Mouse (Mus musculus) lung, embryonic 14.5 days (tissue): ENCODE measurements around the gene Kcnq4. TPM values are rescaled to one million over a fixed set of nuclear protein-coding genes. Genes with fewer than 3 reads are reported as not detected.
A peak's percentile ranks its signal among the peaks of the same experiment; 100 is the strongest.

ENCODE experiments used
- ATAC-seq: fragments of 200-750 bp; cut with Nextera tagmentation; 2 replicates; pipeline ENCODE4 v1.8.0; 2017; ENCODE audit warnings: mild to moderate bottlenecking, moderate TSS enrichment, moderate library complexity; ENCODE audit not compliant: insufficient read depth
- DNase-seq: peaks from one replicate; pipeline ENCODE4 v3.0.0-alpha.2; 2015
- H3K27ac ChIP-seq: fragments of 300-500 bp; sonication (generic); 2 replicates; pipeline ENCODE4 v1.5.1; 2014; ENCODE audit warnings: low read depth, mild to moderate bottlenecking, moderate library complexity
- H3K27me3 ChIP-seq: fragments of 300-500 bp; sonication (generic); 2 replicates; pipeline ENCODE4 v1.6.1; 2014; ENCODE audit warnings: low read length, control low read depth; ENCODE audit not compliant: insufficient read depth
- H3K36me3 ChIP-seq: fragments of 300-500 bp; sonication (generic); 2 replicates; pipeline ENCODE4 v1.6.1; 2014; ENCODE audit warnings: control low read depth; ENCODE audit not compliant: insufficient read depth
- H3K4me1 ChIP-seq: fragments of 300-500 bp; sonication (generic); 2 replicates; pipeline ENCODE4 v1.6.1; 2014; ENCODE audit warnings: antibody characterized with exemption, control low read depth; ENCODE audit not compliant: insufficient read depth
- H3K4me2 ChIP-seq: fragments of 300-500 bp; sonication (generic); 2 replicates; pipeline ENCODE4 v1.6.1; 2014; ENCODE audit warnings: mild to moderate bottlenecking
- H3K4me3 ChIP-seq: fragments of 300-500 bp; sonication (generic); 2 replicates; pipeline ENCODE4 v1.5.1; 2014; ENCODE audit warnings: low read depth, low read length
- H3K9ac ChIP-seq: fragments of 300-500 bp; sonication (generic); 2 replicates; pipeline ENCODE4 v1.6.1; 2014
- H3K9me3 ChIP-seq: fragments of 300-500 bp; sonication (generic); 2 replicates; pipeline ENCODE4 v1.6.1; 2016; ENCODE audit warnings: low read depth, low read length, control low read depth
- CTCF ChIP-seq: IDR thresholded peaks from 2 replicates; pipeline ENCODE4 v1.5.1; 2016; ENCODE audit warnings: antibody characterized with exemption, low read depth
- WGBS: fragments of 180-500 bp; shearing (Covaris S2); extraction: QIAGEN DNeasy Blood & Tissue Kit; methylation state at CpG from one replicate; pipeline ENCODE4 v1.1.7; 2014; 5-methylcytosine and 5-hydroxymethylcytosine counted together
- polyA plus RNA-seq: library from polyadenylated mRNA; unstranded; fragments of >200 nt; fragmentation: Nextera tagmentation; extraction: Ambion mirVana; gene quantifications from 2 replicates; pipeline ENCODE4 v1.2.1, GENCODE M21; 2014

Kcnq4 gene
- polyA plus RNA-seq, 1 experiment from 2014 or later: 4.5 TPM

DNA sequence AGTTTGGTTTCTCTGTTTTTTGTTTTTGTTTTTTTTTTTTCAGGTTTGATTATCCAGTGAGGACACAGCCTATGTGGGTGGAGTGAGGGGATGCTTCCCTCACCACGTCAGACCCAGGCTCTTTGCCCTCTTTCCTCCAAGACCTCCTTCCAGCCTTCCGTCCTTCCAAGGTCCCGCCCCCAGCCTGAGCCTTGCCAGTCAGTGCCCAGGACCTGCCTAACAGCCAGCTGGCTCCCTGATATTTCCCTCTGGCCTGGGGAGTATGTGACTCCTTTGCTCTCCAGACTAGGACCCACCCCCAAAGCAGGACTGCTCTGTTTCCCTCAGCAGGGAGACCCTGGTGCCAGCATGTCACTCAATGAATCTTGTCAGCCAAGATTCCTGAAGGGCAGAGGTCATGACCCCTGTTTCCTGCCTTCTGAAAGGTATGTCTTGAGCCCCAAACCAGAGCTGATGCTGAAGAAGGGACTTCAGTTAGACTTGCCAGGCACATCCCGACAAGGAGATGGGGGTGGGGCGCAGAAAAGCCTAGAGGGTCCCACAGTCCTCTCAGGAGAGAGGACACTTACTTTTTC, 22.8 kb downstream of the Kcnq4 start:
- Histone ChIP-seq H3K4me1 (peaks cover 9% of the 10 kb centered on the region; the same call in 1 of the 2 replicates), H3K9me3 (no peaks in the 10 kb centered on the region), H3K4me2 (no peak overlapping the region), H3K9ac (no peak overlapping the region), H3K27me3 (no peaks in the 10 kb centered on the region), H3K27ac (no peak overlapping the region), H3K4me3 (no peak overlapping the region), H3K36me3 (no peaks in the 10 kb centered on the region)
- ATAC-seq (no peak), DNase-seq (no peak)
- no peak for TF ChIP-seq CTCF
- WGBS: 53% methylated on average over 5 of the region's 5 CpGs

DNA sequence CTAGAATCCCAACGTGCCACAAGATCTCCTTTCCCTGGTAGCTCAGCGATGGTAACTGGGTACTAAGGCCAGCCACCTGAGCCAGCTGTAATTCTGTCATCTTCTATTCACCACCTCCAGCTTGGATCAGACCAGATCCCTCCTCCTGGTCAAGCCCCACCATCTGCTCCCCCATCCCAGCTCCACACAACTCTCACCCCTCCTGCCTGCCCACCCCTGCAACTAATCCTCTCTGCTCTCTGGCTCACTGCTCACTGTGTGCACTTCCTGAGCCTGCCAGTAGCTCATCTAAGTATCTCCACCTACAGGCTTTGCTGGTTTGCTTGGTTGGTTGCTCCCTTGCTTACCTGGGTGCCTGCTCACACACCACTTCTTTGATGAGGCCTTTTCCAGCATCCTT, 26.8 kb downstream of the Kcnq4 start:
- DNase-seq (no peak), ATAC-seq (no peak)
- no peak overlapping the region for H3K4me3 ChIP-seq
- TF ChIP-seq CTCF: no peak
- no peaks in the 10 kb centered on the region for H3K36me3 ChIP-seq
- H3K4me2 ChIP-seq: no peak overlapping the region
- H3K9ac ChIP-seq: no peak overlapping the region
- H3K27ac ChIP-seq: no peak overlapping the region
- peaks cover 12% of the 10 kb centered on the region; the same call in 1 of the 2 replicates for H3K27me3 ChIP-seq
- 62% methylated on average over 2 of the region's 2 CpGs for WGBS
- H3K9me3 ChIP-seq: no peaks in the 10 kb centered on the region
- no peaks in the 10 kb centered on the region for H3K4me1 ChIP-seq

DNA sequence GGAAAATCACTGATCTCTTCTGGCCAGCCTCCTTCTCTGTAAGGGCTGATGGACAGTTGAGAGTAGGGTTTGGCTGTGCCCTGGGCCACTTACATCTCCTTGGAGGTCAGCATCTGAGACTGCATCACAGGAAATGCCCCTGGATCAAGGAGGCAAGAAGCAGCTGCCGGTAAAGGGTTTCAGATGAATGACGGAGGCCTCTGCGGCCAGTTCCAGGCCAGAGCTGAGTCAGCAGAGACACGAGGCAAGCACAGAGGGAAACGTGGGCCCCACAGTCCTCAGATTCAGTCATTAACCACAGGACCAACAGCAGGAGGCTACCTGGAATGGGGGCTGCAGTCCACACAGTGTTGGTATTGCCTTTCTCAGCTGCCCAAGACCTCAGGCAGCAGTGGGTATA, 29.3 kb downstream of the Kcnq4 start:
- TF ChIP-seq CTCF: no peak
- Histone ChIP-seq H3K27me3 (peaks cover 13% of the 10 kb centered on the region; the same call in 1 of the 2 replicates), H3K4me1 (peaks cover 6% of the 10 kb centered on the region; the same call in 1 of the 2 replicates), H3K9me3 (no peaks in the 10 kb centered on the region), H3K27ac (no peak overlapping the region), H3K4me3 (no peak overlapping the region), H3K4me2 (no peak overlapping the region), H3K9ac (no peak overlapping the region), H3K36me3 (no peaks in the 10 kb centered on the region)
- DNase-seq (no peak), ATAC-seq (no peak)
- WGBS: 23% methylated on average over 5 of the region's 5 CpGs

DNA sequence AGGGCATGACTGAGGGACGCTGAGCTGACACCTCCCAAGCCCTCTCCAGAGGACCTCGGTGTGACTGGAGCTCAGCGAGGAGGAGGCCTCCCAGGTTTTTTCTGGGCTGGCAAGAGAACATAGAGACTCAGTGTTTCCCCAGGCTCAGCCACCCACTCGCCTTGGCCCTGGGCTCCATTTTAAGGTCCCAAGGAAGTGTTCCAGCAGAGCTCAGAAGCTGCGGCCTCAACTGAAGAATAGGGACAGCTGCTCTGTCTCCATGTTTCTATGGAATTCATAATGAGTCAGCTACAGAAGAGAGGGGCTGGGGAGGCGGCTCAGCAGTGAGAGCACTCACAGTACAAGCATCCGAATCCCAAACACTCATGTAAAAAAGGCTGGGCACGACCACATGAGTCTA, 30.8 kb downstream of the Kcnq4 start:
- peaks cover 13% of the 10 kb centered on the region; the same call in 1 of the 2 replicates for H3K27me3 ChIP-seq
- no peak overlapping the region for H3K4me3 ChIP-seq
- no peak overlapping the region for H3K4me2 ChIP-seq
- ATAC-seq (no peak), DNase-seq (no peak)
- H3K36me3 ChIP-seq: no peaks in the 10 kb centered on the region
- H3K4me1 ChIP-seq: peaks cover 6% of the 10 kb centered on the region; the same call in 1 of the 2 replicates
- 58% methylated on average over 8 of the region's 8 CpGs for WGBS
- no peak overlapping the region for H3K9ac ChIP-seq
- no peak overlapping the region for H3K27ac ChIP-seq
- no peak for TF ChIP-seq CTCF
- H3K9me3 ChIP-seq: no peaks in the 10 kb centered on the region

DNA sequence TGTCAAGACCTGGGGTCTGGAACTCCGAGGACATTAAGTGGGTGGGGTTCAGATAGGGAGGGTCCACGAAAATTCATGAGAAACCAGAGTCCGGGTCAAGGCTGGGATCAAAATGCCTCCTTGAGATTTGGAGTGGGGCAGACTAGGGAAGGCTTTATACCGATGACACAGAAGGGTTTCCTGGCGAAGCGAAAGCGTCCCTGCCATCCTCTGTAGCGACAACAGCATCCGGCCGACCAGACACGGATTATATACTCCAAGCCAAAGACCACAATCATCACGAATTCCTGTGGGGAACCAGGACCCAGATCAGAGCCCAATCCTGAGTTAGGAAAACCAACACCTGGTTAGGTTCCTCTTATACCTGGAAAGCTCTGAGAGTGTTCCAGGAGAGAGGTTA, 31.6 kb downstream of the Kcnq4 start:
- H3K4me3 ChIP-seq: peak overlapping the region; percentile 33
- H3K36me3 ChIP-seq: no peaks in the 10 kb centered on the region
- H3K9me3 ChIP-seq: no peaks in the 10 kb centered on the region
- WGBS: 14% methylated on average over 12 of the region's 12 CpGs
- H3K9ac ChIP-seq: no peak overlapping the region
- H3K4me2 ChIP-seq: peak overlapping the region; percentile 73
- peaks cover 13% of the 10 kb centered on the region; the same call in 1 of the 2 replicates for H3K27me3 ChIP-seq
- DNase-seq: no peak
- H3K27ac ChIP-seq: no peak overlapping the region
- H3K4me1 ChIP-seq: peaks cover 6% of the 10 kb centered on the region; the same call in 1 of the 2 replicates
- 0 out of 2 replicates have a peak, but pooled peaks have one; percentile 5 for ATAC-seq
- no peak for TF ChIP-seq CTCF

DNA sequence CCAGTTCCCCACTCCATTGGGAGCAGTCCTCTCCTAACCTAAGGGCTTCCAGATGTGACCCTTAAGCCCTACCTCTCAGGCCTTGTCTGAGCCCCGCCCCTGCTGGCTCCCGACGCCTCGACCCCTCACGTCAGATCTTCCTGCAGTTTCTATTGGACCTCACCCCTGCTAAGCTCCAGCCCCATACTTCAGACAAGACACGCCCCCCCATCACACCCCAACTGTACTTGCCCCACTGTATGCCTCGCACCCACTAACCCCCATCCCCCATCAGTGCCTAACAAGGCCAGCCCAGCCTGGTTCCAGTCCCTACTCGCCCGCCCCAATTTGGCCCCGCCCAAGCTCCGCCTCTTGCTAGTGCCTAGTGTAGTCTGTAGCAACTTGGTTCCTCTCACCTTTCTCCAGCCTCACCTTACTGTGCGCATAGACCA, 32.3 kb downstream of the Kcnq4 start:
- H3K27ac ChIP-seq: no peak overlapping the region
- H3K36me3 ChIP-seq: no peaks in the 10 kb centered on the region
- ATAC-seq (peak; percentile 84), DNase-seq (peak; percentile 74)
- H3K27me3 ChIP-seq: peaks cover 13% of the 10 kb centered on the region; the same call in 1 of the 2 replicates
- no peaks in the 10 kb centered on the region for H3K9me3 ChIP-seq
- H3K9ac ChIP-seq: peak overlapping the region; percentile 23; the same call in 1 of the 2 replicates
- peak overlapping the region; percentile 73 for H3K4me2 ChIP-seq
- WGBS: 2% methylated on average over 12 of the region's 12 CpGs
- peak overlapping the region; percentile 33 for H3K4me3 ChIP-seq
- peaks cover 6% of the 10 kb centered on the region; the same call in 1 of the 2 replicates for H3K4me1 ChIP-seq
- no peak for TF ChIP-seq CTCF

DNA sequence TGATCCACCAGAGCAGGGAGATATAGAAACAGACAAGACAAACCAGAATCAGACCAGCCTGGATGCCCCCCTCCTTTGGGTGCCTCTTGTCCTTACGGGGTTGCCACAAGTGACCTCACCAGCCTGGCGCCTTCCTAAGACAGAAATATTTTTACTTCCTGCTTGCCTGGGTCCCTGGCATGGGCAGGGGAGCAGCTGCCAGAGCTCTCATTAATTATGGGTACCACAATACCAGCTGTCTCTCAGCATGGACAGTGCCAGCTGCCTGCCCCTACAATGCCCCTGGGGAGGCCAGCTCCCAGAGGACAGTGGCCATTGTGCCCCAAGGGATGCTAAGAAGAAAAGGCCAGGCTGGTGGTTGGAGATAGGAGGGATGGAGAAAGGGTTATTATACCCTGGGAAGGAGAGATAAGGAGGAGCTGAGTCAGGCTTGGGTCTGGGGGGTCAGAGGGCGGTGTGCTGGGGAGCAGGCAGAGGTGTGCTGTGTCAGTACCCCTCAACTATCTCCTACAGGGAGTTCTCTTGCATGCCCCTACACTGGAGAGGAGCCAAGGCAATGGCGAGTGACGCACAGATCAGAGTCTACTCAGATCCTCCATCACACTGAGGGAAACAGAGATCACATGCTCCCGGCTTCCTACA, 34.4 kb downstream of the Kcnq4 start:
- Histone ChIP-seq H3K4me3 (no peak overlapping the region), H3K36me3 (no peaks in the 10 kb centered on the region), H3K9me3 (no peaks in the 10 kb centered on the region), H3K27ac (no peak overlapping the region), H3K4me1 (peaks cover 6% of the 10 kb centered on the region; the same call in 1 of the 2 replicates), H3K27me3 (peaks cover 13% of the 10 kb centered on the region; the same call in 1 of the 2 replicates), H3K4me2 (no peak overlapping the region), H3K9ac (no peak overlapping the region)
- ATAC-seq: no peak
- 68% methylated on average over 6 of the region's 6 CpGs for WGBS
- DNase-seq: no peak
- no peak for TF ChIP-seq CTCF
